Mouse (Mus musculus): ENCODE results near the gene Malrd1. TPM values are rescaled to one million over a fixed set of nuclear protein-coding genes. Genes with fewer than 3 reads are reported as not detected.

Malrd1 gene
- polyA plus RNA-seq, 1 experiment, result not detected

DNA sequence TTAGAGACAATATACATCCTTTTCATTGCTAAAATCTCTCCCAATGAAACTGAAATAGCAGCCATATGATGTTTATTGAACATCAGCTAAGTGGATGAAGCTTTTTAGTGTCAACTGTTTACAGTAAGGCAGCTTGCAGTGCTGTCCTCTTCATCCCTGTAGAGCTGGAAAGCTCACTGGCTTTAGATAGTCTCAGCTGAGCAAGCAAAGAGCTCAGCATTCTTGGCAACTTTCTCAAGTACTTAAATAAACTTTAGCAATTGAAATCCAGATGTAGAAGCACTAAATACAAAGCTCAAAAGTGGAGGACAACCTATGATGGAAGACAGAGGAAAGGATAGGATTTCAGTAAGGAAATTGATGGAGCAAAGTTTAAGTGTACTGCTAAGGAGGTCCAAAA, 626.3 kb downstream of the Malrd1 start:
- Histone ChIP-seq H3K4me3 (no peak overlapping the region), H3ac (ENCODE audit: control insufficient read depth, insufficient read length) (no peak overlapping the region), H3K4me2 (ENCODE audit: low read depth) (no peak overlapping the region), H3K36me3 (ENCODE audit: control insufficient read depth, insufficient read depth) (no peaks in the 10 kb centered on the region), H3K79me2 (ENCODE audit: control insufficient read depth, insufficient read depth) (no peaks in the 10 kb centered on the region), H3K27me3 (ENCODE audit: control insufficient read depth, insufficient read depth, insufficient read length) (no peaks in the 10 kb centered on the region)
- no peak for TF ChIP-seq USF1 (IDR thresholded peaks at IDR 0.05; ENCODE audit: low read depth)
- TF ChIP-seq SRF (IDR thresholded peaks at IDR 0.05; ENCODE audit: control insufficient read depth, insufficient read length, low read depth), result no peak
- no peak for TF ChIP-seq POLR2AphosphoS2 (IDR thresholded peaks at IDR 0.05; ENCODE audit: insufficient read length, low read depth)
- TF ChIP-seq CEBPB (IDR thresholded peaks at IDR 0.05; ENCODE audit: insufficient read depth, poor library complexity, severe bottlenecking), result no peak
- no peak for TF ChIP-seq POLR2A (IDR thresholded peaks at IDR 0.05; ENCODE audit: insufficient read length, low read depth)
- TF ChIP-seq E2F4 (IDR thresholded peaks at IDR 0.05; ENCODE audit: insufficient read depth), result no peak
- TF ChIP-seq MAX (IDR thresholded peaks at IDR 0.05; ENCODE audit: low read depth), result no peak

DNA sequence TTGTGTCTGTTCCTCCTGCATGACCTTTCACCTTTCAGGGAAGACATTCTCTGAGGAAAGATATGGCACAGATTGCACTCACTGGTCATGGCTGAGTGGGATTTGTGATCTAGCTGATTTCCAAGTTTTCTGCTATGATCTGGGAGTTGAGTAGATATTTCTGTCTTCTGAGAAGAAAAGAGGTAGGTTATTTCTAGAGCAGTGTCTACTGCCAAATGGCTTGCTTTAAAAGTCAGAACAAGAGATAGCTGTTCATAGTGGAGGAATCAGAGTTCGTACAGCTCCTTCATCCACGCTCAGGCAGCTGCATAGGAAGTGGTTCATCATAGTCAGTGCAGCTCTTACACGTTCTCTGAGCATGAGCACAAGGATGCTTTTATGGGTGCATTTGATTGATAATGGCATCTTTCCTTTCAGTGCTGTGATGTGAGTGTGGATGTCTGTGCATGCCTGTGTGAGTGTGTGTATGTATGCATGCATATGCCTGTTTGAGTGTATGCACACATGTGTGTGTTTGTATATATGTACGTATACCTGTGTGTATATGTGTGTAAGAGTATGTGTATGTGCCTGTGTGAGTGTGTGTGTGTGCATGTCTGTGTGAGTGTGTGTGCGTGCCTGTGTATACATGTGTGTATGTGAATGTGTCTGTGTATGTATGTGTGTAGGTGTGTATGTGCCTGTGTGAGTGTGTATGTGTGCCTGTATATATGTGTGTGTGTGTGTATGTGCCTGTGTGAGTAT, 637.1 kb downstream of the Malrd1 start:
- H3K27me3 ChIP-seq (ENCODE audit: control insufficient read depth, insufficient read depth, insufficient read length), result no peaks in the 10 kb centered on the region
- no peak overlapping the region for H3K4me2 ChIP-seq (ENCODE audit: low read depth)
- TF ChIP-seq CEBPB (IDR thresholded peaks at IDR 0.05; ENCODE audit: insufficient read depth, poor library complexity, severe bottlenecking) (no peak), REST (IDR thresholded peaks at IDR 0.05; ENCODE audit: insufficient read depth, insufficient read length) (no peak), TCF12 (IDR thresholded peaks at IDR 0.05; ENCODE audit: insufficient read depth, poor library complexity, severe bottlenecking) (no peak), E2F4 (IDR thresholded peaks at IDR 0.05; ENCODE audit: insufficient read depth) (no peak), TCF3 (IDR thresholded peaks at IDR 0.05; ENCODE audit: insufficient read length, low read depth) (no peak), USF1 (IDR thresholded peaks at IDR 0.05; ENCODE audit: low read depth) (no peak), POLR2AphosphoS2 (IDR thresholded peaks at IDR 0.05; ENCODE audit: insufficient read length, low read depth) (no peak), MAX (IDR thresholded peaks at IDR 0.05; ENCODE audit: low read depth) (no peak), POLR2A (IDR thresholded peaks at IDR 0.05; ENCODE audit: insufficient read length, low read depth) (no peak), MYOD1 (IDR thresholded peaks at IDR 0.05; ENCODE audit: control insufficient read depth in 1 of 3, insufficient read length in 2 of 3, low read depth in 2 of 3) (no peak)
- H3K79me2 ChIP-seq (ENCODE audit: control insufficient read depth, insufficient read depth), result no peaks in the 10 kb centered on the region
- no peaks in the 10 kb centered on the region for H3K36me3 ChIP-seq (ENCODE audit: control insufficient read depth, insufficient read depth)
- H3K4me3 ChIP-seq, result no peak overlapping the region
- H3ac ChIP-seq (ENCODE audit: control insufficient read depth, insufficient read length), result no peak overlapping the region

DNA sequence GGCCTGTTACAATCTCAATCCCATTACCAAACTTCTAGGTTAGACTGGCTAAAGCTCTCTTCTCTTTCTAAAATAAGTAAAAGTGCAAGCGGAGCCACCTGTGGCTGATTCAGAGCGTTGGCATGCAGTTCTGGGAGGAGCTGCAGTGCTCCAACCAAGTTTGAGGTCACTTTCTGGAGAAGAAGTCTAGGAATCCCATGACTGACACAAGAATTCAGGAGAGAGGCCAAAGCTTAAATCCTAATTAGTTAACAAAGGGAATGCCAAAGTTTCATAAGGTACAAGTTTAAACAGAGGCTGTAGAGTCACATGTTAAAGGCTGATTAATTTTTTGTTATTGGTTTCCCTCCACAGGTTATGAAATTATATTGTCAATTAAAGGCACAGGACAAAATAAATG, 642.3 kb downstream of the Malrd1 start:
- Histone ChIP-seq H3K27me3 (ENCODE audit: control insufficient read depth, insufficient read depth, insufficient read length) (no peaks in the 10 kb centered on the region), H3K79me2 (ENCODE audit: control insufficient read depth, insufficient read depth) (no peaks in the 10 kb centered on the region), H3ac (ENCODE audit: control insufficient read depth, insufficient read length) (no peak overlapping the region), H3K36me3 (ENCODE audit: control insufficient read depth, insufficient read depth) (no peaks in the 10 kb centered on the region), H3K4me3 (no peak overlapping the region), H3K4me2 (ENCODE audit: low read depth) (peak overlapping the region; percentile 8)
- TF ChIP-seq MAX (IDR thresholded peaks at IDR 0.05; ENCODE audit: low read depth) (no peak), POLR2A (IDR thresholded peaks at IDR 0.05; ENCODE audit: insufficient read length, low read depth) (no peak), E2F4 (IDR thresholded peaks at IDR 0.05; ENCODE audit: insufficient read depth) (no peak), TCF3 (IDR thresholded peaks at IDR 0.05; ENCODE audit: insufficient read length, low read depth) (no peak), MYOD1 (IDR thresholded peaks at IDR 0.05; ENCODE audit: control insufficient read depth in 1 of 3, insufficient read length in 2 of 3, low read depth in 2 of 3) (no peak), REST (IDR thresholded peaks at IDR 0.05; ENCODE audit: insufficient read depth, insufficient read length) (no peak), POLR2AphosphoS2 (IDR thresholded peaks at IDR 0.05; ENCODE audit: insufficient read length, low read depth) (no peak), MYOG (IDR thresholded peaks at IDR 0.05; ENCODE audit: control insufficient read depth in 1 of 3, insufficient read depth in 1 of 3, insufficient read length in 2 of 3, low read depth in 2 of 3) (no peak), CEBPB (IDR thresholded peaks at IDR 0.05; ENCODE audit: insufficient read depth, poor library complexity, severe bottlenecking) (no peak), TCF12 (IDR thresholded peaks at IDR 0.05; ENCODE audit: insufficient read depth, poor library complexity, severe bottlenecking) (no peak)

DNA sequence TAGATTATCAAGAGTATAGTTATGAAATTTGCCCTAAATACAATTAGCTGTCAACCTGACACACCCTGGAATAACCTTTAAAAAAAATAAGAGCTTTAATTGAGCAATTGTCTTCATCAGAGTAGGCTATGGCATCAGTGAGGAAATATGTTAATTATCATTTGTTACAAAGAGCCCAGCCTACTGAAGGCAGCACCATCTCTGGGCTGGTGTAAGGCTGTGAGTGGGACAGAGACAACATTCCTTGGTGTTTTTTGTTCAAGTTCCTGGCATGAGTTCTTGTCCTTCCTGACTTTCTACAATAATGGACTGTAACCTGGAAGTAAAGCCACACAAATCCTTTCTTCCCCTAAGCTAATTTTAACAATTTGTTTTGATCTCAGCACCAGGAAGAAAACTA, 645.8 kb downstream of the Malrd1 start:
- Histone ChIP-seq H3K36me3 (ENCODE audit: control insufficient read depth, insufficient read depth) (no peaks in the 10 kb centered on the region), H3K4me2 (ENCODE audit: low read depth) (no peak overlapping the region), H3K27me3 (ENCODE audit: control insufficient read depth, insufficient read depth, insufficient read length) (no peaks in the 10 kb centered on the region), H3ac (ENCODE audit: control insufficient read depth, insufficient read length) (no peak overlapping the region), H3K4me3 (no peak overlapping the region), H3K79me2 (ENCODE audit: control insufficient read depth, insufficient read depth) (no peaks in the 10 kb centered on the region)
- TF ChIP-seq MYOD1 (IDR thresholded peaks at IDR 0.05; ENCODE audit: control insufficient read depth in 1 of 3, insufficient read length in 2 of 3, low read depth in 2 of 3), result no peak
- no peak for TF ChIP-seq SRF (IDR thresholded peaks at IDR 0.05; ENCODE audit: control insufficient read depth, insufficient read length, low read depth)
- TF ChIP-seq TCF3 (IDR thresholded peaks at IDR 0.05; ENCODE audit: insufficient read length, low read depth), result no peak
- TF ChIP-seq POLR2AphosphoS2 (IDR thresholded peaks at IDR 0.05; ENCODE audit: insufficient read length, low read depth), result no peak
- TF ChIP-seq E2F4 (IDR thresholded peaks at IDR 0.05; ENCODE audit: insufficient read depth), result no peak
- TF ChIP-seq REST (IDR thresholded peaks at IDR 0.05; ENCODE audit: insufficient read depth, insufficient read length), result no peak
- no peak for TF ChIP-seq POLR2A (IDR thresholded peaks at IDR 0.05; ENCODE audit: insufficient read length, low read depth)
- no peak for TF ChIP-seq CEBPB (IDR thresholded peaks at IDR 0.05; ENCODE audit: insufficient read depth, poor library complexity, severe bottlenecking)
- no peak for TF ChIP-seq USF1 (IDR thresholded peaks at IDR 0.05; ENCODE audit: low read depth)
- no peak for TF ChIP-seq TCF12 (IDR thresholded peaks at IDR 0.05; ENCODE audit: insufficient read depth, poor library complexity, severe bottlenecking)
- TF ChIP-seq MAX (IDR thresholded peaks at IDR 0.05; ENCODE audit: low read depth), result no peak
- no peak for TF ChIP-seq MYOG (IDR thresholded peaks at IDR 0.05; ENCODE audit: control insufficient read depth in 1 of 3, insufficient read depth in 1 of 3, insufficient read length in 2 of 3, low read depth in 2 of 3)

Measured in myocyte (in vitro differentiated cells).